Mouse (Mus musculus): Measurements from ENCODE around the gene Sri.

DNA sequence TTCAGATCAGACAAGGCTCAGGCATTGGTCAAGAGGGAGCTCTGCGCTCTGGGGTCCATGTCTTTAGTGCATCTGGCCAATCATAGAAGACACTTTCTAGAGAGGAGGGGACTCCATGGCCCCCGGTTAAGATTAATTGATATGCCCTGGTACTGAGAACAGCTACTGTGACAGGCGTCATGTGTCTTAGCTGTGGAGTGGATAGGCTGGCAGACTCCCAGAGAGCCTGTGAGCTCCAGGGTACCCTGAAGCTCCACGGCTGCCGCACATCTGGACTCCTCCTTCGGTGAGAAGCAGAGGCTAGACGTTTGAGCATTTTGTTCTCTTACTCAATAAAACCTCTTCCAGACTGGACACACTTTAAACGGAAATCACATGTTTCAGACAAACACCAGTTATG lies 31.6 kb downstream of the Sri start:
- no peak for TF ChIP-seq EP300 (IDR thresholded peaks at IDR 0.05; ENCODE audit: insufficient read depth, low read depth, low read length)
- TF ChIP-seq POLR2A (IDR thresholded peaks at IDR 0.05; ENCODE audit: insufficient read depth, low read depth, low read length) = no peak
- TF ChIP-seq CTCF (IDR thresholded peaks at IDR 0.05) = no peak

Measured in heart, adult 2 months (tissue).